Mouse (Mus musculus) limb, embryonic 12.5 days (tissue): ENCODE measurements at regions not wholly inside any gene's neighbourhood (a gene's known extent, or its start where the extent isn't known, plus 50 kb on each side); places are given as distances from the start of the nearest gene placed in this dataset.
A peak's percentile ranks its signal among the peaks of the same experiment; 100 is the strongest.

ENCODE experiments used
- ATAC-seq: fragments of 200-750 bp; cut with Nextera tagmentation; 2 replicates; pipeline ENCODE4 v1.8.0; 2017; ENCODE audit warnings: low read depth, moderate TSS enrichment; ENCODE audit not compliant: insufficient number of reproducible peaks, insufficient read depth, low FRiP score, low TSS enrichment
- H3K27ac ChIP-seq: fragments of 300-500 bp; sonication (generic); 2 replicates; pipeline ENCODE4 v1.5.1; 2016; ENCODE audit warnings: mild to moderate bottlenecking, moderate library complexity
- H3K27me3 ChIP-seq: fragments of 300-500 bp; sonication (generic); 2 replicates; pipeline ENCODE4 v1.6.1; 2016; ENCODE audit warnings: mild to moderate bottlenecking, moderate library complexity
- H3K36me3 ChIP-seq: fragments of 300-500 bp; sonication (generic); 2 replicates; pipeline ENCODE4 v1.6.1; 2016; ENCODE audit warnings: mild to moderate bottlenecking, moderate library complexity
- H3K4me1 ChIP-seq: fragments of 300-500 bp; sonication (generic); replicated peaks from 2 replicates; pipeline ENCODE4 v1.6.1; 2016
- H3K4me2 ChIP-seq: fragments of 300-500 bp; sonication (generic); 2 replicates; pipeline ENCODE4 v1.6.1; 2016; ENCODE audit warnings: mild to moderate bottlenecking, moderate library complexity
- H3K4me3 ChIP-seq: fragments of 300-500 bp; sonication (generic); replicated peaks from 2 replicates; pipeline ENCODE4 v1.5.1; 2016; ENCODE audit warnings: mild to moderate bottlenecking
- H3K9ac ChIP-seq: fragments of 300-500 bp; sonication (generic); replicated peaks from 2 replicates; pipeline ENCODE4 v1.6.1; 2016; ENCODE audit warnings: mild to moderate bottlenecking, moderate library complexity
- H3K9me3 ChIP-seq: fragments of 300-500 bp; sonication (generic); 2 replicates; pipeline ENCODE4 v1.6.1; 2016; ENCODE audit warnings: mild to moderate bottlenecking, moderate library complexity
- WGBS: fragments of 180-500 bp; shearing (Covaris S2); methylation state at CpG from one replicate; pipeline ENCODE4 v1.1.7; 2016; 5-methylcytosine and 5-hydroxymethylcytosine counted together

DNA sequence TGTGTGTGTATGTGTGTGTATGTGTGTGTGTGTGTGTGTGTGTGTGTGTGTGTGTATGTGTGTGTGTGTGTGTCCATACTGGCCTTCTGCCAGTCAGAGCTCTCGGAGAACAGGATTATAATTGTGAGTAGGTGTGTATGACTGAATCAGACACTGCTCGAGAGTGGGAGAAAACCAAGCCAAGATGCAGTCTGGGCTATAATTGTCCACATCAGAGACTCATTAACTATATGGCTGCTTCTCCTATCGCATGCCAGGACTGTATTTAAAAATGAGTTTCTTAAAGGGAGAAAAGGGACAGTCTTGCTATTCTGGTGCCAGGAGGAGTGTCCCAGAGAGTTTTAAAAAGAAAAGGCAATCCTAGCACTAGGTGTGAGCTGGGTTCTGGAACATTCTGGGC lies 58.7 kb upstream of the Adpgk start:
- Histone ChIP-seq H3K27ac (no peak overlapping the region), H3K36me3 (no peaks in the 10 kb centered on the region), H3K4me3 (no peak overlapping the region), H3K4me2 (no peak overlapping the region), H3K27me3 (no peaks in the 10 kb centered on the region), H3K9me3 (peaks cover 3% of the 10 kb centered on the region; the same call in 1 of the 2 replicates), H3K4me1 (no peaks in the 10 kb centered on the region), H3K9ac (no peak overlapping the region)
- ATAC-seq, result no peak
- WGBS, result 43% methylated on average over 3 of the region's 3 CpGs

DNA sequence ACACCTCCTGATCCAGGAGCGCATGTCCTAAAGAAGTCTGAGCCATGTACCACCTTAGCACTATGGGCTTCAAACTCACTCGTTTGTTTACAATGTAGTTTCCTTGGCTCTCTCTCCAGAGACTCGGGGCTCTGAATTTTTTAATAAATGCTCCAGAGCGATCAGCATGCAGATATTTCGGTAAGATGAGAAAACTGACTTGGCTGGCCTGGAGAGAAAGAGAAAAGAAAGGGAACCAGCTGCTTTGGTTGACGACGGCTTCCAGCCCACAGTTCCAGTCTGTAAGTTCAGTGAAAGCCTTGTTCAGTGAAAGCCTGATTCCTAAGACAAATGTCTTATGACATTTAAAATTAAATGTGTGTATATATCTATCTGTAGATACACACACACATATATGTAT lies 59.4 kb upstream of the Adpgk start:
- Histone ChIP-seq H3K27ac (no peak overlapping the region), H3K27me3 (no peaks in the 10 kb centered on the region), H3K9ac (no peak overlapping the region), H3K36me3 (no peaks in the 10 kb centered on the region), H3K9me3 (peaks cover 3% of the 10 kb centered on the region; the same call in 1 of the 2 replicates), H3K4me1 (no peaks in the 10 kb centered on the region), H3K4me3 (no peak overlapping the region), H3K4me2 (no peak overlapping the region)
- no peak for ATAC-seq
- WGBS, result 84% methylated on average over 7 of the region's 7 CpGs

DNA sequence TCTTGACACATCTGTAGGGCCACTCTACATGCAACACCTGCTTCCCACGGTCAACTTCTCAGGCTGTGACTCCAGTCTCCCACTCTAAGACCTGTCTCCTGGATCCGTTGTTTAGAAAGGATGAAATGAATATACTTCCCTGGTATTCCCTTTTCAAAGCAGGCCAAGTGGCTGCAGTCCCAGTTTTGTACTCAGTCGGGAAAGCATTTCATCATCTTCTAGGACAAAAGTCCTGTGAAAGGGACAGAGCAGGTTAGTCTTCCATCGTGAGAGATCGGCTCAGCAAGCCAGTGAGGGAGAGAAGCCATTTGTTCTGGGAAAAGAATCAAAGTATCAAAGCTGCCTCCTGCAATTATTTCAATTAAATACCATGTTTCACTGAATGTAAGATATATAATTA lies 60.2 kb upstream of the Adpgk start:
- 85% methylated on average over 5 of the region's 5 CpGs for WGBS
- Histone ChIP-seq H3K4me2 (no peak overlapping the region), H3K4me3 (no peak overlapping the region), H3K27me3 (no peaks in the 10 kb centered on the region), H3K4me1 (no peaks in the 10 kb centered on the region), H3K9me3 (peaks cover 3% of the 10 kb centered on the region; the same call in 1 of the 2 replicates), H3K27ac (no peak overlapping the region), H3K9ac (no peak overlapping the region), H3K36me3 (no peaks in the 10 kb centered on the region)
- no peak for ATAC-seq

DNA sequence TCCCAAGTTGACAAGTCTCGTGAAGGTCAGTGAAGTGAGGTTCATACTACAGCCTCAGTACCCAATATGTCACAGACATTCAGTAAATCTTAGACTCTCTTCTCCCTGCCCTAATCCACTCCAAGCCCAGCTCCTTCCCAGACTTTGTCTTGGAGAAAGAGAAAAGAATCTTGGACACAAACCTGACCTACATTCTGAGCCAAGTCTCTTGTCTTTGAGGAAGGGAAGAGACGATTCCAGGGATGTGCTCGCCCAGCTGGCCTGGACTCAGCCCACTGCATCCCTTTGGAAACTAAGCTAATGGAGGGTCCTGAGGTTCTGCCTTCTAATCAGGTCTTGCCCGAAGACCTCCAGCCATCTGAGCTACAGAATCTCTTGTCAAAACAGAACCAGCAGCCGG lies 61.2 kb upstream of the Adpgk start:
- Histone ChIP-seq H3K9ac (no peak overlapping the region), H3K4me3 (no peak overlapping the region), H3K36me3 (no peaks in the 10 kb centered on the region), H3K4me2 (no peak overlapping the region), H3K27me3 (no peaks in the 10 kb centered on the region), H3K27ac (no peak overlapping the region), H3K9me3 (peaks cover 3% of the 10 kb centered on the region; the same call in 1 of the 2 replicates), H3K4me1 (no peaks in the 10 kb centered on the region)
- WGBS, result 91% methylated on average over 5 of the region's 5 CpGs
- ATAC-seq, result no peak

DNA sequence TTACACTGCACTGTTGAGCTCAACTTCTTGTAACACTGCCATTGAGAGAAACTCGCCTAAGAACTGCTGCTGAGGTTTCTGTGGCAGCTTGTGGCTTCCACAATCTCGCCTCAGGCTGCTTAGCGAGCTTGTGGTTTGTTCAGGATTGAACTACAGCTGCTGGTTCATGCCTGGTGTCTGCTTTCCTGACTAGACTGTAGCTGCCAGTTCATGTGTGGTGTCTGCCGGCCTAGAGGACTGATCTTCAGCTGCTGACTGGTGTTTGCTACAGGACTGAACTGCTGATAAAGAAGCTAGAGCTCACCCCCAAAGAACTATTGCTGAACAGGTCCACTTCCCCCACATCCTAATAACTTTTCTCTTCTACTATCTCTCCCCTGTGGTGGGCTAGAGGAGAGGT lies 63.4 kb upstream of the Adpgk start:
- no peaks in the 10 kb centered on the region for H3K4me1 ChIP-seq
- H3K4me3 ChIP-seq, result no peak overlapping the region
- peaks cover 3% of the 10 kb centered on the region; the same call in 1 of the 2 replicates for H3K9me3 ChIP-seq
- ATAC-seq, result no peak
- H3K4me2 ChIP-seq, result no peak overlapping the region
- no peaks in the 10 kb centered on the region for H3K36me3 ChIP-seq
- H3K27me3 ChIP-seq, result no peaks in the 10 kb centered on the region
- WGBS, result 85% methylated on average over 4 of the region's 4 CpGs
- no peak overlapping the region for H3K27ac ChIP-seq
- H3K9ac ChIP-seq, result no peak overlapping the region

DNA sequence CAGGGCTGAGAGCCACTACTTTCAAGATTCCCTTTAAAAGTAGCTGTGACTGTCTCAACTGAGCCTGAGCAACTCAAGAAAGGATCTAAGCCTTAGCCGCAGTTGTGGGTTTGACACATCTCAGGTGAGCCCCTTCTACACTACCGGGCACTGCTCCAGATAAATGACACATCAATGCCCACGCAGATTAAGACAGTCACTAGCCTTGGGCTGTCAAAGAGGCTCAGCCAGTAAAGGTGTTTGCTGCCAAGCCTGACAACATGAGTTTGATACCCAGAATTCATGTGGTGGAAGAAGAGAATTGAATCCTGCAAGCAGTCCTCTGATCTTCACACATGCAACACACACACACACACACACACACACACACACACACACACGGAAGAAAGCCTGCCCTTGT lies 65.0 kb upstream of the Adpgk start:
- no peak overlapping the region for H3K4me3 ChIP-seq
- no peak overlapping the region for H3K9ac ChIP-seq
- H3K27me3 ChIP-seq, result no peaks in the 10 kb centered on the region
- H3K4me2 ChIP-seq, result no peak overlapping the region
- WGBS, result 83% methylated on average over 4 of the region's 4 CpGs
- H3K27ac ChIP-seq, result no peak overlapping the region
- ATAC-seq, result no peak
- no peaks in the 10 kb centered on the region for H3K36me3 ChIP-seq
- no peaks in the 10 kb centered on the region for H3K4me1 ChIP-seq
- peaks cover 3% of the 10 kb centered on the region; the same call in 1 of the 2 replicates for H3K9me3 ChIP-seq

DNA sequence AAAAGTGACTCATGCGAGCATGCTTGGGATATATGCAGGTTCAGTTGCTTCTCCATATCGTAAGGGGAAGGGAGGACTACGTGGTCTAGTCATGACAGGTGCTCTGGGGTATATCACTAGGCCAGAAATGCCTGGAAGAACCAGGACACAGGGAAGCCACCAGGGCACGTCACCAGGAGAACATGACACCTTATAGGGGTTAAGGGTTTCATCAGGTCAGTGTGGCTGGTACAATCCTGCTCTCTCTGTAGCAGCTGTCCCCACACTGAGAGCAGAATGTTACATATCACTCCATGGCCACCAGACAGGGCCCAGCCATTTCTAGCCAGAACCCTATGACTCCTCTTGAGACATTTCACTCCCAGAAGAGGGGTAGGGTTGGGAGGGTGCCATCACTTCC lies 72.1 kb upstream of the Adpgk start:
- Histone ChIP-seq H3K27ac (no peak overlapping the region), H3K27me3 (no peaks in the 10 kb centered on the region), H3K4me1 (no peaks in the 10 kb centered on the region), H3K4me3 (no peak overlapping the region), H3K4me2 (no peak overlapping the region), H3K36me3 (no peaks in the 10 kb centered on the region), H3K9ac (no peak overlapping the region), H3K9me3 (no peaks in the 10 kb centered on the region)
- no peak for ATAC-seq
- WGBS, result 69% methylated on average over 4 of the region's 4 CpGs

DNA sequence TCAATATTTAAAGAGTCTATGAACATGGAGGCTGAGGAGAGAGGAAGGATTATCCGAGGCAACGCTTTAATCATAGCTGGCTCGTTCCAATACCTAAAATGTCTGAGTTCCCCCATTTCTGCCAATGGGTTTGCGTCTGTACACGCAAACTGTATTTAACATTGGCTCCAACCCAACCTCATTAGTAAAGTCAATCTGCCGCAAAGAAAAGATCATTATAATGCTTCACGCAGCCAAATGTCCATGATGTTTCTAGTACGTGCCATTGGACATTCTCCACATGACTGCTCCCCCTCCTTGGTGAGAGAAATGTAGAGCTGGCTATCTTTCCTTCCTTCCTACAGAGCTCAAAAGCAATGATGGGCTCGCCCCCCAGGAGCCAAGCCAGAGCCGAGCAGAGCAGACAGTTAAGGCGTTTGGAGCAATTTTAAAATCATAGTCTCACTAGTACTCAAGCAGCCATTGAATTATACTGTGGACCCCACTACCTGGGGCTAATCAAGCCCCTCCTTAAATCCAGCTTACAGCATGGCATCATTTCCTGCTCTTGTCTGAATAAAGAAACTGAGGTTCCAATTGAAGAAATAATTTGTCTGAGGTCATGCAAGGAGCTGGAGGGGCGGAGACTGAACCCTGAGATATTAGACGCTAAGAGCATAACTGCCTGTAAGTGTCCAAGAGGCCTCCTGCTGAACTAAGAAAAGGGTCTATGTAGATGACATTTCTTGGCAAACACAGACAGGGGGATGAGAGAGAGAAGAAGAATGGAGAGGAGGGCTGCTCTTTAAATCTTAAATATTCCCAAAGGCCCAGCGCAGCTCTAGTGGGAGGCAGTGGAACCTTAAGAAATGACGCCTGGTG lies 88.5 kb upstream of the Adpgk start:
- Histone ChIP-seq H3K4me3 (no peak overlapping the region), H3K4me2 (no peak overlapping the region), H3K27me3 (no peaks in the 10 kb centered on the region), H3K9me3 (no peaks in the 10 kb centered on the region), H3K36me3 (no peaks in the 10 kb centered on the region), H3K27ac (no peak overlapping the region), H3K4me1 (peaks cover 24% of the 10 kb centered on the region), H3K9ac (no peak overlapping the region)
- WGBS, result 83% methylated on average over 15 of the region's 15 CpGs
- ATAC-seq, result no peak

DNA sequence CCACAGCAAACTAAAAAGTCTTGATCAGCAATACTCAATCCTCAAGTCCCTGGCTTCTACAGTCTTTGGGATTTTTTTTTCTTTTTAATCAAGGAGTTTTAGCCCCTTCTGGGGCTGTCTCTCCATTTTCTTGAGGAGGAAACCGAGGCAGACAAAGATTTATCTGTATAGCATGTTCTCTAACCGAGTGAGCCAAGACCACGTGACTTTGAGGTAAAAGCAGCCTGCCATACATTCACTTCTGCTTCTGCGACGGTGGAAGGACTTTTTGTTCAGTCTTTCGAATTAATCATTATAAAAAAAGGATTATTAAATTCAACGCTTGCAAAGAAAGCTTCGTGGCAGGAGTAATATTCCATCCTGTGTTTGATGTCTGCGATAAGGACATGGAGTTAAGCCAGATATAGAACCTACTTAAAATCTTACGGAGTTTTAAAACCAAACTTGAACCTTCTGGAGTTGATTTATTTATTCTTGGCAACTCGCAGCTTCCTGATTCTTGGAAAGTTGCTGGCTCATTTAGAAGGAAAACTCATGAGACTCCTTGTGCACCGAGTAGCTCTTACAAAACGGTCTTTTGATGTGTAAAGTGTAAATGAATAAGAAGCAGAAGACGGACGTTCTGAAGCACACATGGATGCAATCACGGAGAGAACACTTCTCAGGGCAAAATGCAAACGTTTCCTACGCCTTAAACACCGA lies 91.7 kb upstream of the Adpgk start:
- Histone ChIP-seq H3K27me3 (no peaks in the 10 kb centered on the region), H3K27ac (peak overlapping the region; percentile 57; the same call in 1 of the 2 replicates), H3K4me3 (no peak overlapping the region), H3K36me3 (no peaks in the 10 kb centered on the region), H3K9me3 (no peaks in the 10 kb centered on the region), H3K9ac (no peak overlapping the region), H3K4me1 (peaks cover 30% of the 10 kb centered on the region), H3K4me2 (peak overlapping the region; percentile 32)
- 37% methylated on average over 19 of the region's 19 CpGs for WGBS
- ATAC-seq, result no peak

DNA sequence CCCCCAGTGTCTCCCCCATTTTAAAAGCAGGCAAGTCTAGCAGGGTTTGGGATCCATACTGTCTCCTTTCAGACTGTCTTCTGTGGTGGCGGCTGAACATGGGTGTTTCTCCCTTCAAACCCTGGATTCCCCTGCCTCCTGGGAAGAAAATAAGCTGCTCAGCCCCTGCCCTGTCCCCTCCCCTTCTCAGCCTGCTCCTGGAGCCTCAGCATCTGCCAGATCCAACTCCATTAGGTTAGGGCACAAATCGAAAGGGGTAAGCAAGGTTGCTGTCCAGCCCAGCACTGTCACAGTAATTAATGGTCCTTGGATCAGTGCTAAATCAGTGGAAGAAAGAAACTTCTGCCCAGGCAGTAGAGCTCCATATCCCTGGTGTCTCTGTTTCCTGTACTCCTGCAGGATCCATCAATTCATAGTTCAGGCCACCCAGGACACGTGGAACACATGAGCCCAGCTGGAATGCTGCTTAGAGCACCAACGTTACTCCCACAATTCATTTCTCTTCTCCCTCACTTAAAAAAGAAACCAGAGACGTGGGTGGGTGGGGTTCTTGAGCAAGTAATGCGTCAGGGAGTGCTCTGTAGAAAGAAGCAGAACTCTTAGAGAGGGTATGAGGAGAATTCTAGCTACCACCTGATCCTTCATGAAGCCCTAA lies 93.0 kb upstream of the Adpgk start:
- no peak for ATAC-seq
- Histone ChIP-seq H3K27ac (0 out of 2 replicates have a peak overlapping the region, but pooled peaks have one; percentile 57), H3K4me3 (no peak overlapping the region), H3K9me3 (no peaks in the 10 kb centered on the region), H3K27me3 (no peaks in the 10 kb centered on the region), H3K36me3 (no peaks in the 10 kb centered on the region), H3K4me1 (peaks cover 30% of the 10 kb centered on the region), H3K9ac (no peak overlapping the region), H3K4me2 (no peak overlapping the region)
- 41% methylated on average over 6 of the region's 6 CpGs for WGBS

DNA sequence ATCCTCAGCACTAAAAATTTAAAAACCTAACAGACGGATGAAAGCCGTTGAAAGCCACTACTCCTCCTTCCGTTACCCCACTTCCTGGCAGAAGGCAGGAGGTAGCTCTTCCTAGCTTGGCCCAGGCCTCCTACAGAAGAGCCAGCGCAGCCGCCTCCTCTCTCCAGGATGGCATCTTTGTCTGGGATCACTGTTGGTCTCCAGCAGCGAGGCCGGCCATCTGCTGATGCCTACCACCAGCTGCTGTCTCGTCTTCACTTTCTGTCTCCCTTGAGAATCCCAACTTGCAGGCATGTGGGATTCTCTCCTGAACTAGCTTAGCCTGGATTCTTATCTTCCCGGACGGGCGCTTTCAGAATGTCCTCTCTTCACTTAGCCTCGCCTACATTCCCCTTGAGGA lies 93.9 kb upstream of the Adpgk start:
- H3K9me3 ChIP-seq, result no peaks in the 10 kb centered on the region
- H3K4me2 ChIP-seq, result no peak overlapping the region
- peaks cover 30% of the 10 kb centered on the region for H3K4me1 ChIP-seq
- no peak for ATAC-seq
- 78% methylated on average over 12 of the region's 12 CpGs for WGBS
- no peak overlapping the region for H3K4me3 ChIP-seq
- no peaks in the 10 kb centered on the region for H3K27me3 ChIP-seq
- H3K27ac ChIP-seq, result no peak overlapping the region
- H3K36me3 ChIP-seq, result no peaks in the 10 kb centered on the region
- H3K9ac ChIP-seq, result no peak overlapping the region
